Mouse (Mus musculus): ENCODE data around the gene Ap1s2. TPM values are rescaled to one million over a fixed set of nuclear protein-coding genes. Genes with fewer than 3 reads are reported as not detected.

Gene Ap1s2
- total and polyA plus RNA-seq, 3 experiments: 8.0 to 26.2 (median 21.5) TPM

GRCm38 (mm10) chrX:163981500-163981899 lies 72.7 kb downstream of the Ap1s2 start:
- H3K9ac ChIP-seq (ENCODE audit: low read depth, low read length): no peak overlapping the region
- DNase-seq: no peak
- 48% methylated on average over 4 of the region's 4 CpGs for WGBS
- no peak overlapping the region for H3K4me3 ChIP-seq
- H3K36me3 ChIP-seq (ENCODE audit: control insufficient read depth, insufficient read depth, low read length): no peaks in the 10 kb centered on the region
- no peak overlapping the region for H3K27ac ChIP-seq
- no peaks in the 10 kb centered on the region for H3K27me3 ChIP-seq (ENCODE audit: control insufficient read depth, insufficient read depth, low read length)
- H3K79me2 ChIP-seq (replicated peaks; ENCODE audit: control insufficient read depth, insufficient read depth, low read length): no peaks in the 10 kb centered on the region
- TF ChIP-seq EP300 (IDR thresholded peaks at IDR 0.05; ENCODE audit: insufficient read depth, low read depth, low read length): no peak
- TF ChIP-seq CTCF (IDR thresholded peaks at IDR 0.05): peak; percentile 27
- TF ChIP-seq POLR2A (IDR thresholded peaks at IDR 0.05; ENCODE audit: insufficient read depth, low read depth, low read length): no peak
- intact Hi-C loops (cut with DNase I): no loop called here
- no peaks in the 10 kb centered on the region for H3K4me1 ChIP-seq (ENCODE audit: control insufficient read depth, insufficient read depth, low read length)

GRCm38 (mm10) chrX:163982129-163982528 lies 73.3 kb downstream of the Ap1s2 start:
- H3K4me3 ChIP-seq: no peak overlapping the region
- no peak overlapping the region for H3K9ac ChIP-seq (ENCODE audit: low read depth, low read length)
- no peaks in the 10 kb centered on the region for H3K4me1 ChIP-seq (ENCODE audit: control insufficient read depth, insufficient read depth, low read length)
- no peak overlapping the region for H3K27ac ChIP-seq
- 85% methylated on average over 6 of the region's 6 CpGs for WGBS
- DNase-seq: no peak
- H3K27me3 ChIP-seq (ENCODE audit: control insufficient read depth, insufficient read depth, low read length): no peaks in the 10 kb centered on the region
- intact Hi-C loops (cut with DNase I): no loop called here
- no peaks in the 10 kb centered on the region for H3K79me2 ChIP-seq (replicated peaks; ENCODE audit: control insufficient read depth, insufficient read depth, low read length)
- TF ChIP-seq CTCF (IDR thresholded peaks at IDR 0.05) (no peak), EP300 (IDR thresholded peaks at IDR 0.05; ENCODE audit: insufficient read depth, low read depth, low read length) (no peak), POLR2A (IDR thresholded peaks at IDR 0.05; ENCODE audit: insufficient read depth, low read depth, low read length) (no peak)
- no peaks in the 10 kb centered on the region for H3K36me3 ChIP-seq (ENCODE audit: control insufficient read depth, insufficient read depth, low read length)

Other genes with a start within 250 kb of the Ap1s2 start
- gene Rnf138rt1, start 147.7 kb upstream of the Ap1s2 start, total RNA-seq (2021): not detected
- 0.08 TPM in 1 of 2 replicates, not detected in the other for gene Rnf138rt1, start 147.7 kb upstream of the Ap1s2 start, polyA plus RNA-seq (2012; rRNA removed)
- 10 to 100 TPM in 1 of 2 experiments, 1 to 10 TPM in 1; 7.9 to 12.9 TPM for gene Zrsr2, start 49.6 kb downstream of the Ap1s2 start, total RNA-seq (2021)
- 3.6 and 5.5 TPM in 2 replicates for gene Zrsr2, start 49.6 kb downstream of the Ap1s2 start, polyA plus RNA-seq (2012; rRNA removed)
- 1 to 10 TPM in 1 of 2 experiments, under 1 TPM in 1; 0.55 to 1.2 TPM for gene Car5b, start 119.0 kb downstream of the Ap1s2 start, total RNA-seq (2021)
- 2.0 and 3.1 TPM in 2 replicates for gene Car5b, start 119.0 kb downstream of the Ap1s2 start, polyA plus RNA-seq (2012; rRNA removed)
- 1 to 10 TPM; 2.8 to 4.3 TPM for gene Siah1b, start 167.5 kb downstream of the Ap1s2 start, total RNA-seq (2021)
- 4.8 and 6.5 TPM in 2 replicates for gene Siah1b, start 167.5 kb downstream of the Ap1s2 start, polyA plus RNA-seq (2012; rRNA removed)
- not detected for gene Cltrn, start 179.8 kb downstream of the Ap1s2 start, total RNA-seq (2021)
- gene Cltrn, start 179.8 kb downstream of the Ap1s2 start, polyA plus RNA-seq (2012; rRNA removed): not detected in 2 replicates
- 1 to 10 TPM; 1.1 to 1.6 TPM for gene Ace2, start 230.3 kb downstream of the Ap1s2 start, total RNA-seq (2021)
- gene Ace2, start 230.3 kb downstream of the Ap1s2 start, polyA plus RNA-seq (2012; rRNA removed): 0.51 and 1.0 TPM in 2 replicates